Mouse (Mus musculus) cerebral cortex, adult 2 months (tissue): Measurements from ENCODE around the gene Prpsap1.

Experiments
- WGBS: fragments of 180-500 bp; shearing (Covaris S2); methylation state at CpG from one replicate; pipeline ENCODE4 v1.1.7; 2018; 5-methylcytosine and 5-hydroxymethylcytosine counted together

Gene Prpsap1

DNA sequence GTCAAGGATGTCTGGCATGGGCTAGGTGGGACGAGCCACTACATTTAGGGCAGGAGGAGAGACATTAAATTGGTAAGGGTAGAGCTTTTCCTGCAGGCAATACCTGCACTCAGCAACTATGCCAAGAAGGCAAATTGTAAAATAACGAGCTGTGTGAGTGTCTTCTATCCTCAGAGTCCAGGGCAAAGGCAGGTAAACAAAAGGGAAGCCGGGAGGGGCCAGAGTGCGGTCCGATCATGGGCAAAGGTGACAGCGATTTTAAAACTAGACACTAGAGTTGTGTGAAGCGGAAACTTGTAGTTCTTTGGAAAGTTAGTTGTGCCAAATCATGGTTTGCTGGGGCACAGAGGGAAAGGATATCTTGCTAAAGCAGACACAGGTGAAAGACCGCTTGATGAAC is 9.7 kb downstream of the Prpsap1 start:
- WGBS = 88% methylated on average over 8 of the region's 8 CpGs

DNA sequence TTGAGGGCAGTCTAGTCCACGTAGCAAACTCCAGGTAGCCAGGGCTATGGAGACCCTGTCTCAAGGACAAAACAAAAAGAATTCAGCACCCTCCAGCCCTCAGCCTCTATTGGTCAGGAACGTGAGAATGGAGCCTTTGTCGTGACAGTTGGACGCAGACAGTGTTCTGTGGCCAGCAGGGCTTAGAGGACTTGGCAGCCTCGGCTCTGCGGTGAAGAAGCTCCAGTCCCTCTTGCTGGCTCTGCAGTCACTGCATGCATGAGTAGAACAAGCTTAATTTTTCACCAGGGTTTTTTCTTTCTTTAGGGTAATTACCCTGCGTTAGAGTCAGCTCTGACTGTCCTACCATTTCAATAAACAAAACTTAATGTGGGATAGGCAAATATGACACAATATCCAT is 12.2 kb downstream of the Prpsap1 start:
- WGBS = 68% methylated on average over 7 of the region's 7 CpGs

DNA sequence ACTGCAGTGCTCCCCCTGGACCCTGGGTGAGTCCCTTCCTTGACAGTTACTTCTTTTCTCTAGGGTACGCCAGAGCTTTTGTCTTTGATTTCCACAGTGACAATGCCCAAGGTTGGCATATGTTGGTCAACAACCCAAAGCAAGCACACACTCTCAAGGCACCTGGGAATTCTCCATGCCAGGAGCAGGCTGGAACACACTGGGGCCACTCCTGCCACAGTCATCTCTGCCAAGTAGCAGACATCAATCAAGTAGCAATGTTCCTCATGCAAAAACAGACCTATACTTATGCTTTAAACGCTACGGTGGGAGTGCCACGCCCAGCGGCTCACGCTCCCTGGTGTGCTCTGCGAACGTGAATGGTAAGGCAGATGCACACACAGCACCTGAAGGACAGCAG is 13.0 kb downstream of the Prpsap1 start:
- 88% methylated on average over 8 of the region's 8 CpGs for WGBS

DNA sequence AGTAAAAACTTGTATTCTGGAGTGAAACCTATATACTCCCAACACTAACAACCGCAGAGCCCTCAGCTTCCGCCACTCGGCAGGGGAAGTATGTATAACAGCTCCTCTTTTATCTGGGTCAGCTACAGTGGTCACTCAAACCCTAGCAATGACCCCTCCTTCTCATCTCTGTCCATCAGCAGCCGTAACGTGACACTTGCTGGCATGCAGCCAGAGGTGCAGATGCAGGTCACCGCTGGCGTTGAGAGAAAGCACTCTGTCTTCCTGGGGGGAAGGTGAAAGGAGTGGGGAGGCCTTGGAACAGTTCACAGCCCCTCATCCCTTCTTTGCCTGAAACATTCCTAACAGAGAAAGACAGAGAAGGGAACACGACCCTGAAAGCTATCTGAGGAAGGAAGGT is 14.2 kb downstream of the Prpsap1 start:
- WGBS = 59% methylated on average over 8 of the region's 8 CpGs

DNA sequence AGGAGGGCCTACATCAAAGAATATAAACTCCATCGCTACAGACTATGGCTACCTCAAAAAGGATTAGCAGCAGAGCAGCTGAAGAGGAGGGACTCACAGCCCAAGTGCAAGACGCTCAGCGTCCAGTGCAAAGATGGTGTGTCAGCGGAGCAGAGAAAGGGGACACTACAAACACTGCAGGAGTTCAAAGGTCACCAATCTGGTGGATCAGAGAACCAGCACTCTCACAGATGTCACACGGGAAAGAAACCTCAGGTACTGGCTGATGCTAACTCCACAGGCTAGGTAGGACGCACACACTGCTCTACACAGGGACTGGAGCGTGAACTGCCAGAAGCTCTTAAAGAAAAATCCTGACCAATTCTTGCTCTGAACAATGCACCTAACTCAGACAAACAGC is 15.0 kb downstream of the Prpsap1 start:
- 91% methylated on average over 7 of the region's 7 CpGs for WGBS

DNA sequence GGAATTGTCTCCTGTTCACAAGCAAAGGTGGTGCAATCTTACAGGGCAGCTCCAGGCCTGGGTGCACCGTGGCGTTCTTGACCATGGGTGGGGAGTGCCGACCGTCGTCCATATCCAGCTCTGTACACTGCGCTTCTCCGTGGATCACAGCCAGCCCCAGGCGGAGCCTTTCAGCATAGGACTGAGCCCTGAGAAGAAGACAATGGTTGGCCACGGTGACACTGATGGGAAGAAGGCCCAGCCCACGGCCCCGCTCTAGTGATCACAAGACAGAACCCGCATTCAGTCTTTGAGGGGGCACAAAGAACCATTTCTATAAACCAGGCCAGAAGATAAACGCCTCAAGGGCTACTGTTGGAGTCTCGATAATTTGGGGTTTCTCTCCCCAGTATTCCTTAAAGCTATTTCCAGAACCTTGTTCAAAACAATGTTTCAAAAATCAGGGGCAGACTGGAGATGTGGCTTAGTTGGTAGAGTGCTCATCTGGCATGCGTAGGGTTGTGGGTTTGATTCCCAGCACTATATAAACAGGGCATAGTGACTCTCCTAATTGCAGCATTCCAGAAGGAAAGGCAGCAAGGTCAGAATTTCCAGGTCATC is 16.7 kb downstream of the Prpsap1 start:
- 80% methylated on average over 15 of the region's 15 CpGs for WGBS

DNA sequence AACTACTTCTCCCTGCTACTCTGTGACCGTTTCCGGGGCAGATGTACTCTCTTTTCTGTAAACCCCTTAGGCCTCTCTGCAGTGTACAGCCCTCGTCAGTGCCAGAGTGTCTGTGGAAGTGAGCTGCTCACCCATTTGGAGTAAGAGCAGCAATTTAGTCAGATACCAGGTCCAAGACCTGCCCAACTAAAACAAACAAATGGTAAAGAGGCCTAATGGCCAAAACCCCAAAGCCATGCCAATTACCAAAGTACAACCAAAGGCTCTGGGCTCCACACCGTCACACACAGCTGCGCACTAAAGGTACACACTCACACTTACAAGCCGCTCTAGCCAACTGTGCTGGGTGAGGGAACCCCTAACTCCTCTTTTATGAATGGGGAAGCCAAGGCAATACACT is 17.3 kb downstream of the Prpsap1 start:
- WGBS = 87% methylated on average over 6 of the region's 6 CpGs

DNA sequence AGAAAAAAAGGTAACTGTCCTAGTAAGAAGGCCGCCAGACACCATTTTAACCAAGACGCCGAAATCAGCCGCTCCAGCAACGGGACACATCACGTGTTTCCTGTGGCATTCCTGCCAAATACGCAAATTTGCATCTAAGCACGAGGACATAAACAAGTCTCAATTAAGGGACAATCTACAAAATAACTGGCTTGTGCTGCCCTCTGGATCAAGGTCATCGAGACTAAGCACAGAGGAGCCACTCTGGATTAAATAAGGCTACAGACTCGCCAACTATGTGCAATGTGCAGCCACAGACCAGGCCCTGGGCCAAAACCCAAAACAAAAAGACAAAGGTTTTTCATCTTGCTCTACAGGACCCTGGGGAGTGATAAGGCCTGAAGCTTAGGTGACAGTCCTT is 18.0 kb downstream of the Prpsap1 start:
- 54% methylated on average over 10 of the region's 10 CpGs for WGBS

DNA sequence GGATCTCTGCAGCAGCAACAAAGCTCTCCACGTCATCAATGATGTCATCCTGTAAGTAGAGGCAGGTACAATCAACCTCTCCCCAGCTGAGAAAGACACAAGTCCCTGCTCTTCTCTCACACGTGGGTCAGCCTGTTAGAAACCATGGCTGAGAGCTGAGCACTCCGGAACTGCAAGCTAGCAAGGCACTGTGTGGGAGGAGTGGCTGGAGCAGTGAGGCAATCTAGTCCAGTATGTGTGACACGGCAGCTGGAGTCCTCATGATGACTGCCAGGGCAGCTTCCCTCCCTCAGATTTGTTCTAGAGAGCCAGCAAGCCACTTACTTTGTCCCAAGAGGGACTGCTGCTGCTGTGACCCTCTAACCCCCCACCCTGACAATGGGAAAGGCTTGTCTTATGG is 21.7 kb downstream of the Prpsap1 start:
- 48% methylated on average over 4 of the region's 4 CpGs for WGBS

DNA sequence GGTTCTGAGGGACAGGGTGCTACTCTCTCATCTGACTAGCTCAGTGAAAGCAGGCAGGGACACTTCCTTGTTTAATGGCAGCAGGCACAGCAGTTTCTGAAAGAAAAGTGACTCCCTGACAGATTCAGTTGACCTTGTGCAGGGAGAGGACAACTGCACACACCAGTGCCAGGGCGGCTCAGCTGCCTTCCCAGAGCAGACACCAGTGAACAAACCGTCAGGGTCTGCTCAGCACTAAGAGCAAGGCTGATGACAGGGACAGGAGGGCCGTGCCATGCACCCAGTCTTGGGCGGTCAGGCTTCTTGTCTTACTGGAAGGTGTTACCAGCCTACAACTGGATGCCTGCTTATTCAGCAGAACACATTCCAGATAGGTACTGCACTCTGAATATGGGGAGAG is 23.1 kb downstream of the Prpsap1 start:
- WGBS = 89% methylated on average over 4 of the region's 4 CpGs

DNA sequence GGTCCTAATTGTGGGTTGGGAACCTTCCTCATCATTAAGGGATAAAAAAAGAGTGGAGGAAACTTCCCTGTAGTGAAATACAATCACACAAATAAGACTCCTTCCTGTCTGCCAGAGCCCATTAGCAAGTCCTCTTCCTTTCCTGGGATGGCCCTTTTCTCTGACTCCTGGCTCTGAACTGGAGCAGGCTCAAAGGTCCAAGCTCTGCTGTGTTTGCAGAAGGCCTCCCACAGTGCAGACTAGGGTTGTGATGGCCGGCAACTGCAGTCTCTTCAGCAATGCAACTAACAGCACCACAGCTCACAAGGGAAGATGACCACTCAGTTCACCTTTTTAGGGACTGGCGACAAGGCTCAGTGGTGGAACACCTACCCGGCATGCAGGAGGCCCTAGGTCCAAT is 23.8 kb downstream of the Prpsap1 start:
- WGBS = 78% methylated on average over 3 of the region's 3 CpGs

DNA sequence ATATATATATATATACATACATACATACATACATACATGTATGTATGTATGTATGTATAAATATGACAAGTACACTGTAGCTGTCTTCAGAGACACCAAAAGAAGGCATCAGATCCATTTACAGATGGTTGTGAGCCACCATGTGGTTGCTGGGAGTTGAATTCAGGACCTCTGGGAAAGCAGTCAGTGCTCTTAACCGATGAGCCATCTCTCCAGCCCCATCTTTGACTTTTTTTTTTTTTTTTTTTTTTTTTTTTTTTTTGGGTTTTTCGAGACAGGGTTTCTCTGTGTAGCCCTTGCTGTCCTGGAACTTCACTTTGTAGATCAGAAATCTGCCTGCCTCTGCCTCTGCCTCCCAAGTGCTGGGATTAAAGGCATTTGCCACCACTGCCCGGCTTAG is 25.7 kb downstream of the Prpsap1 start:
- WGBS = 79% methylated on average over 3 of the region's 3 CpGs

DNA sequence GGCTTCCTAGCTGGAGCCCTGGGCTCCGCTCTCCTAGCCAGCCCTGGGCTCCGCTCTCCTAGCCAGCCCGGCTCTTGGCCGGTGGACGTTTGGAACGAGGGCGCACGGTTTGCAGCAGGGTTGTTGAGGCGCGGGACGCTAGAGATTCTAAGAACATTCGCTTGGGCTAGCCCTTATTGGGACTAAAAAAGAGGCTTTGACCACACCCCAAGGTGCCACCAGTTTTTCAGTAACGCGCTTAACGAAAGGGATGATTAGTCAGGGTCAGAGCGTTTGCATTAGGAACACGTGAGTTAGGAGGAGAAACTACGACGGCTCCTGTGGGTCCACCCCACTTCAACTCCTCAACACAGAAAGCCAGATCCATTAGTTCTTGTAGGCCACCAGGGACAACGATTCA is 27.9 kb downstream of the Prpsap1 start, which contains the start of gene Qrich2:
Qrich2 (minus strand) TSS at position 101 of the 400 bp plus-strand sequence.
- WGBS = 69% methylated on average over 20 of the region's 20 CpGs

DNA sequence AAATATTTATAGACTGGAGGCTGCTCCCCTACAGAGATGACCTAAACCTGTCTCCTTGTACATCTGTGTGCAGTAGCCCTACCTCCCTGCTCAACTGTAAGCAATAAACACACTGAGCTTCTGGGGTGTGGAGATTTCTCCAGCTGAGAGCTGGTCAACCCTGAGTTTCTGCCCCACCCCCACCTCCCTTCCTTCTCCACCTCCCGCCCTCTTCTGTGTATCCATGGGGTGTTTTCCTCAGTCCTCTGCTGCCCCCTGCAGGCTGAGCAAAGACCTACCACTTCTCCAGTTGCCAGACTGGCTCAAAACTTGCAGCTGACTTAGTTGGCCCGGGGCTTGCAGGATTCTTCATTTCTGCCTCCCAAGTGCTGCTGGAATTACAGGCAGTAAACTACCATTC is 30.2 kb downstream of the Prpsap1 start:
- WGBS = 1% methylated on average over 2 of the region's 2 CpGs

DNA sequence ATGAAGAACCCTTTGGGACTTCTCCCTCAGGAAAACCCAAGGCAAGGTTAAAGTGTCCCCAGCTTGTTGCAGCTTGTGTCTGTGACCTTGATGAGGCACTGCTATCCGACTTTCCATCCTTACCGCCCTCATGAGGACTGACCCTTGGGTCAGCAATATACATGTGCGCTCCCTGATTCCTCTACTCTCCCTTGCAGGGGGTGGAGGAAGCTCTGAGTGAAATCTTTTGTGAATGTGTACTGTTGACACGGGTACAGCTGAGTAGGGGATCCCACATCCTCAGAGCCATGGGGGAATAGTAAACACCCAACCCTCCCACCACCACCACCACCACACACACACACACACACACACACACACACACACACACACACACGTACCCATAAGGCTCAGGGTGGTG is 30.7 kb downstream of the Prpsap1 start:
- WGBS = 63% methylated on average over 5 of the region's 5 CpGs

DNA sequence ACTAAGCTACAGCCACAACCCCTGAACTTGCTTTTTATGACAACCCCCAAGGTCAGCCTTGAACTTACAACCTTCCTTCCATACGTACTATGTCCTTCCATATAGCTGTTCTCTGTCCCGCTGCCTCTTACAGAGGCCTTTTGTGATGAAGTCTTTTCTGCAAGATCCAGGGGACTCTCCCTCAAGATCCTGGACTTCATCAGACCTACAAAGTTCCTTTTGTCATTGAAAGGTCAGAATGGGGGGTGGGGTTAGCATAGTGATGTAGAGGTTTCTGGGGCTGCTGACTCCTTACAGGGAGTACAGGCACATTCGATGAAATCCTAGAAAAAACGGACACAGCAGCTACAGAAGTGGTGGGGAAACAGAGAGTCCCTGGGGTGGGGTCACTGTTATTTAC is 34.2 kb downstream of the Prpsap1 start:
- 73% methylated on average over 4 of the region's 4 CpGs for WGBS

DNA sequence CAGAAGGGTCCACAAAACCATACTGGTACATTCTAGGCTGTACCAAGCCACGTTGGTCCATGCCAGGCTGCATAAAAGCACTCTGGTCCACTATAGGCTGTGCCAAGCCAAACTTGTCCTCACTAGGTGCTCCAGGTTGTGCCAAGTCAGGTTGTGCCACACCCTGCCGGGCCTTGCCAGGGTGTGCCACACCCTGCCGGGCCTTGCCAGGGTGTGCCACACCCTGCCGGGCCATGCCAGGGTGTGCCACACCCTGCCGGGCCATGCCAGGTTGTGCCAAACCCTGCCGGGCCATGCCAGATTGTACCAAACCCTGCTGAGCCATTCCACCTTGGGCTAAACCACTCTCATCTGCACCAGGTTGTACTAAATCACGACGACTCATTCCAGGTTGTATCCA is 37.8 kb downstream of the Prpsap1 start:
- 83% methylated on average over 8 of the region's 8 CpGs for WGBS

DNA sequence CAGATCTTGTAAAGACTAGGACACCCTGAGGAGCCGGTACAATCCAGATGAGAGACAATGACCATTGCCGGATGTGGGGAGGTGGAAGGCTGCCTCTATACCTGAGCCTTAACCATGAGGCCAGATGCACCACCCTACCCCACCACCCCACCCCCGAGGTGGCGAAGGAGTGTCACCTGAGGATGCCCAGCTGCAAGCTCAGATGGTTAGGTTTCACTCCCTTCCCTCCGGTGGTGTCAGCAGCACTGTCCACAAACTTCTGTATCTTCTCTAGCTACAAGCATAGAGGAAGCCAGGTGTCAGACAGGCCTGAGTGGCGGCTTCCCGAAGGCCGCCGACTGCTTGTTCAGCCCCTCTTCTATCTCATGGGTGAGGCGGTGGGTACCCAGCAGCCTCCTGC is 40.1 kb downstream of the Prpsap1 start:
- WGBS = 95% methylated on average over 10 of the region's 10 CpGs

DNA sequence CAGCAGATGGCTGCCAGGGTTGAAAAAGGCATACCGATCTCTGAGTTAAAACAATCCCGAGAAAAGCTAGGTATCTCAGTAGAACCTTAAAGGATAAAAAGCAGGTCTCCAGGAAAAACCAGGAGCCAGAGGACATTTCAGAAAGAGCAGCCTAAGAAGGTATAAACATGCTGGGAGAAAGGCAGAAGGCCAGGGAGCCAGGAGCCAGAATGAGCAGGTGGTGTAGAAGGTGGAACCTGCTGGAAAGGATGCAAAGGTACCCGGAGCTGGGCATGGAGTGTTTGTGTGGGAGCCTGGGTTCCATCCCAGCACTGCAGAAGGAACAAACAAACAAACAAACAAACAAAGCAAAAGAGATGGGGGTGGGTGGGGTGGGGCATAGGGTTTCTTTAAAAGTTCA is 44.7 kb downstream of the Prpsap1 start:
- 92% methylated on average over 3 of the region's 3 CpGs for WGBS

DNA sequence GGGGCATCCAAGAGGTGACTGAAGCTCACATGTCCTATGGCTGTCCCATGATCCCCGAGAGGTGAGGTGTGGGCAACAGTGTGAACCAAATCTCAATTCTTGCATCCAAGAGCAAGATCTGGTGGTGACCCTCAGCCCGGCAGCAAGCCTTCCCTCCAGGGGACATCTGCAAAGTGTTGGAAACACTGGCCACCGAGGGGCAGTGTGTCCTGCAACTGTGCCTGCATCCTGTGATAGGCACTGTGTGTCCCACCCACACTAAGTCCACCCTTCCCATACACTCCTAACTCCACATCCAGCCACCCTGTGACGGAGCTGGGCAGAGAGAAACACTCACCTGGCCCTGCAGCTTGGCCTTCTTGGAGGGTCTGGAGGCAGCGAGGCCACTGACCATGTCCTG is 46.2 kb downstream of the Prpsap1 start:
- WGBS = 73% methylated on average over 5 of the region's 5 CpGs

DNA sequence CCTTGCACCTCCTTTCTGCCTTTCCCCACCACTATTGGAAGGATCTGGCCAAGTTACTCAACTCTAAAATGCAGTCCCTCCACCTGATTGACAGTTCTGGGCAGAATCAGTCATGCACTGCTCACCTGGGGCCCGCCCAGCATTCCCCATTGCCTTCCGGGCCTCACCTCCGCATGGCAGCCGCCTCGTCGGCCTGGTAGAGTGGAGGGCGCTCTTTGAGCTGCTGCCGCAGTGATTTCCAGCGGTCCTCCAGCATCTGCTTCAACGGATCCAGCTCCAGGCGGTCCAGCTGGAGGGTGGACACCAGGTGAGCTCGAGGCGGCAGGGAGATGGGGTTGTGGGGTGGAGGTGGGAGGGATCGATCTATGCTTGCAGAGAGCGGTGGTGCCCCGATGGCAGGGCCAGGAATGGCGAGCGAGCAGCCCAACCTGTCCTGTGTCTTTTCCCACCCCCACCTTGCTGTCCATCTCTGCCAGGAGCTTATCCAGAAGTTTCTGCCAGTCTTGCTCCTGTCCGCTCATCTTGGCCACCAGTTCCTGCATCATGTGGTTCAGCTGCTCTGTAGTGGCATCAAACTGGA is 47.6 kb downstream of the Prpsap1 start:
- WGBS = 15% methylated on average over 19 of the region's 19 CpGs

DNA sequence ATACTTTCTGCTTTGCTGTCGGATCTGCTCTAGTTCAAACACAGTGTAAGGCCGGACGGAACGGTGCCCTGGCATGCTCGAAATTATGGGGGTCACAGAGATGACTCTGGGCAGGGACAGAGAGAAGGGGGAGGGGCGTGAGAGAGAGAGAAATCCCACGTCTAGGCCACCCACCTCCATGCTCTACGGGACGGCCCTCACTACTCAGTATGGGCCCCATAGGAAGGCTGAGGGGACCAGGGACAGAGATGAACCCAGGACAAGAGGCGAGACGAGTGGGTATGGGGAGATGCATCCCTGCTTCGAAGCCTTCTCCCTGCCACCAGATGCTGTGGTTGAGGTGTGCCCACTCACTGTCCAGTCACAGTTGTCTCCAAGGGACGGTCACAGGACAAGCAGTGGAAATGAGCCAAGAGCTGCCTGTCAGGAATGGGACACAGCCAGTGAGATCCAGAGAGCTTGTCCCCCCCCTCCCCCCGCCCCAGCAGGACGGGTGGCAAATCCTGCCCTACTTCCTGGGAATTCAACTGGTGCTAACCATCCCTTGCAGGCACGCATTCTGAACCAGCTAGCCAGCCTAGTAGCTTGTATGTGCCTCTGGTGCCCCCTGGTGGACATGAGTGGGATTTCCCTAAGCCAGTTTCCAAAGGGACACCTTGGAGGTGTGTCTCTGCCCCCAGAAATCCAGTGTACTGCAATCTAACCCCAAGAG is 48.2 kb downstream of the Prpsap1 start:
- WGBS = 40% methylated on average over 16 of the region's 16 CpGs

DNA sequence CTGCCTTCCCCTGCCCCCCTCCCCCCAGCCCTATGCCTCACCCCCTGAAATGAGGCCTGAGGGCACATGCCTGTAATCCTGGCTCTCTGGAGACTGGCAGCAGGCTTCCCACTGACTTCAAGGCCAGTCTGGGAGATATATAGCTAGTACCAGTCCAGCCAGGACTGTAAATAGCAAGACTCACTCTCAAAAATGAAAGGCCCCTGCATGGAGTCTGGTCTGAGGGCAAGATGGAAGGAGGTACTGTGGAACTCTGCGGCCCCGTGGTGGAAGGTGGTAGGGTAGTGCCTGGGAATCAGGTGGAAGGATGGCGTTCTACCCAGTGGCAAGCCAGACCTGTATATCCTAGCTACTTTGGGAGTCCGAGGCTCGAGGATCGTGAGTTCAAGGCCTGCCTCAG is 50.1 kb downstream of the Prpsap1 start:
- 91% methylated on average over 6 of the region's 6 CpGs for WGBS
